Mouse (Mus musculus) gastrocnemius, postnatal 36 days (tissue): Measurements from ENCODE around the gene Sox12. TPM values are rescaled to one million over a fixed set of nuclear protein-coding genes. Genes with fewer than 3 reads are reported as not detected.
A peak's percentile ranks its signal among the peaks of the same experiment; 100 is the strongest.

Experiments used
- DNase-seq, 2 experiments: peaks; one replicate each; pipeline ENCODE4 v3.0.0; 2022
- intact Hi-C: fragments of 180-260 bp; cut with DNase I; formaldehyde crosslinking; loops from one replicate; pipeline ENCODE4 v1.15.1; 2025
- total RNA-seq, 2 experiments: library from RNA; stranded (reverse); gene quantifications; 2 replicates each; pipeline ENCODE4 v1.2.3; 2021

The Sox12 gene
- total RNA-seq, 2 experiments from 2014 or later = 1.4 to 1.5 TPM

DNA sequence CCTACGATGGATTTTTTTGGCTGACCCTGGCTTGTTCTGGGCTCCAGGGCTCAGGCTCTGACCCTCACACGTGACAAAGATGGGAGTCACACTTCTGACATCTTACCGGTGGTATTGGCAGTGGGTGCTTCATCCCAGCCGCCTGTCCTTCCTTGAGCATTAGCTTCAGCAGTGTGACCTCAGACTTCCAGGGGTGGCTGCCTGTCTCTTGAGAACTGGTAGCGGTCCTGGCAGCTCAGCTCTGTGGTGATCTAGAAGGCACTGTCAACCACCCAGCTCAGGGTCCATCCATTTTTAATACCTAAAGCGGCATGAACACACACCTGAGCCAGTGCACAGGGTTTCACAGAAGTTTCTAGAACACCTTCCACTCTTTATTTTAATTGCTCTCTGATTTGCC is 11.9 kb upstream of the Sox12 start:
- intact Hi-C loops = no loop called here
- DNase-seq = no peak

DNA sequence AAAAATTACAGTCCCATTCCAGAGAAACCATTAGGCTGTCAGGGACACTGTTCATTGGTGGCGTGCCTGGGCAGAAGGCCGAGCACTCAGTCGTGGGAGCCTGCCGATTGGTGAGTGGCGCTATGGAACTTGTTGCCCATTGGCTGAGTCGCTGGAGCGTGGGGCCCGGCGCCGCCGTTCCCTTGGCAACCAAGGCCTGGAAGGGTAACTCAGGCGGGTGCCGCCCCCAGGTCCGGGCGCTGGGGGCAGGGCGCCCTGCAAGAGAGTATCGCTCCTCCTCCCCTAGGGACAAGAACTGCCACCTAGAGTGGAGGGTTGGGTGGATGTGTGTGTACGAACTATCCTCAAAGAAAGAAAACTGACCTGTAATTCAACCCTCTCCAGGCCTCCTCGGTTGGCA is 8.3 kb upstream of the Sox12 start:
- peak; percentile 84 to 90 for DNase-seq
- intact Hi-C loops = no loop called here

DNA sequence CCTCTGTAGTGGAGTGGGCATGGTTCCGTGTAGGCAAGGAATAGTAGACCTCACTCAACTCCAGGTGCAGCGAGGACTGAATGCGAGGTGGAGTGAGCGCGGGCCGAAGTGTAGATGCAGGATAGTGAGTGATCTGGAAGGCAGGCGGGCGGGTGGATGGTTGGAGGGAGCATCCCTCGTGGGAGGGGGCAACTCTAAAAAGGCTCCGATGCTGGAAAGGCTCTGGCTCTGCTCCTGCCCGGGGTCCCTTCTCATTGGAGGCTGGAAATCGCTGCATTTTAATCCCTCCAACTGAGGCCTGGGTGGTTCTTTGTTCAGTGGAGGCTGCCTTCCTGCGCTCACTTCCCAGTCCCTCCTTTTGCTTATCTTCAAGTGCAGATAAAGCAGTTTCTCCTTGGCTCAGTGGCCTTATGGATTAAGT is 1.3 kb upstream of the Sox12 start:
- no peak for DNase-seq
- intact Hi-C loops = no loop called here

DNA sequence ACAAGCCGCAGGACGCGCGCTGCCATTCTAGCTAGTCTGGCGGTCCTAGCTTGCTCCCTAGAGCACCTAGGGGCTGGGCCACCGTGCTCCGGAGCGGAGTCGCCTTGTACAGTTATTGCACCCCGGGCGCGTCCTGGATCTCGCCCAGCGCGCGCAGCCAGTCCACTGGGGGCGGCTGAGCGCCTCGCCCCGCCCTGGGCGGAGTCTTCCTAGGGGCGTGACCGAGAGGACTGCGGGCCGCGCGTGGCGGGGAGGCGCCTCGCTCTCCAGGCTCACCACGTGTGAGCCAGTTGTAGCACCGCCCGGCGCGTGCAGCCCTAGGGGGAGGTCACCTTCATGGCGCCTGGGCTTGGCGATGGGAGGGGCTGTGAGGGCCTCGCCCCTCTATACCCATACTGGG is 828 bp upstream of the Sox12 start:
- intact Hi-C loops = no loop called here
- peak; percentile 86 to 88 for DNase-seq

DNA sequence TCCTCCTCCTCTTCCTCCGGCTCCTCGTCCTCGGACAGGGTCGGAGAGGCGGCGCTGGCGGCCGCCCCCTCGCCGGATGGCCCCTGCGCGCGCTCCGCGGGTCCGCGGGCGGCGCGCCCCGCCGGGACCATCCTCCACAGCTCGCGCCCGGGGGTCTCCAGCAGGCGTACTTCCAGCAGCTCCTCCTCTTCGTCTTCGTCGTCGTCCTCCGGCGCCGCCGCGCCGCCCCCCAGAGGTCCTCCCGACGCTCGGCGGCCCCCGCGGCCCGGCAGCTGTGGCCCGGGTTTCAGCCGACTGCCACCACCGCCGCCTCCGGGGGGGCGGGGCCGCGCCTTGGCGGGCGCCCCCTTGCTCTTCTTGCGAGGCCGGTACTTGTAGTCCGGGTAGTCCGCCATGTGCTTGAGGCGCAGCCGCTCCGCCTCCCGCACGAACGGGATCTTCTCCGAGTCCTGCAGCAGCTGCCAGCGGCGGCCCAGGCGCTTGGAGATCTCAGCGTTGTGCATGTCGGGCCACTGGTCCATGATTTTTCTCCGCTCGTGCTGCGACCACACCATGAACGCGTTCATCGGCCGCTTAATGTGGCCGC is 766 bp downstream of the Sox12 start:
- intact Hi-C loops = no loop called here
- peak; percentile 63 to 69 for DNase-seq

DNA sequence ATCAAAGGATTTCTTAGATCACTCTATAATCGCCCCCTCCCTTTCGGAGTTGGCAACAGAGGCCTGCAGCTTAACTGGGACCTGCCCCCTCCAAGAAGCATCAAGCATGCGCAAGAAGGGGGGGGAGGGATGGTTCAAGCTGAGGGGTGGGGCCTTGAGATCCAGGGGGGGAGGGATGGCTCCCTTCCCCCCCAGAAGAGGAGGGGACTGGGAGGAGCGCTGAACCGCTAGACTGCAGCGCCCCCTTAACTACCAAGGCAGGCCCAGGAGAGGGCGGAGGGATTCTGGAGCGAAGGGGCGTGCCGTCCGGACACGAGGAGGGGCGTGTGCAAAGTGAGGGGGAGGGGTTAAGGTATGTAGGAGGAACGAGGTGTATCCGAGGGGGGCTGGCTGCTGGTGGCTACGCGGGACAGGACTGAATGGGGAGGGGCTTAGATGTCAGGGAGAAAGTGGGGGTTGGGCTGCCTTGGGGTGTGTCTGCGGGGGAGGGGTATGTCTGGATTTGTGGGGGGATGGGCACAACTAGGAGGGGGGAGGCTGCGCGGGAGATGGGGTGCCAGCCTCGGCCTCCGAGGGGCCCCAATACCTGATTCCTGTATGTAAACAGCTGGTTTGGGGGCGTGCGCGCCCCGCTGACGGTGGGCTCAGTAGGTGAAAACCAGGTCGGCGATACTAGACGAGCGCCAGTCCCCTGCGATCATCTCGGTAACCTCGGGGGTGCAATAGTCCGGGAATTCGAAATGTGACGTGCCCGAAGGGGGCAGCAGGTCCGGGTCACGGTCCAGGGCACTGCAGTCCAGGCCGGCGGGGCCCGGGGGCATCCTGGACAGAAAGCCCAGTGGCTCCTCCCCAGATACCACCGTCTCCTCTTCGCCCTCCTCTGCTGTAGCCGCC is 1.5 kb downstream of the Sox12 start:
- intact Hi-C loops = no loop called here
- DNase-seq = peak; percentile 63 to 69

DNA sequence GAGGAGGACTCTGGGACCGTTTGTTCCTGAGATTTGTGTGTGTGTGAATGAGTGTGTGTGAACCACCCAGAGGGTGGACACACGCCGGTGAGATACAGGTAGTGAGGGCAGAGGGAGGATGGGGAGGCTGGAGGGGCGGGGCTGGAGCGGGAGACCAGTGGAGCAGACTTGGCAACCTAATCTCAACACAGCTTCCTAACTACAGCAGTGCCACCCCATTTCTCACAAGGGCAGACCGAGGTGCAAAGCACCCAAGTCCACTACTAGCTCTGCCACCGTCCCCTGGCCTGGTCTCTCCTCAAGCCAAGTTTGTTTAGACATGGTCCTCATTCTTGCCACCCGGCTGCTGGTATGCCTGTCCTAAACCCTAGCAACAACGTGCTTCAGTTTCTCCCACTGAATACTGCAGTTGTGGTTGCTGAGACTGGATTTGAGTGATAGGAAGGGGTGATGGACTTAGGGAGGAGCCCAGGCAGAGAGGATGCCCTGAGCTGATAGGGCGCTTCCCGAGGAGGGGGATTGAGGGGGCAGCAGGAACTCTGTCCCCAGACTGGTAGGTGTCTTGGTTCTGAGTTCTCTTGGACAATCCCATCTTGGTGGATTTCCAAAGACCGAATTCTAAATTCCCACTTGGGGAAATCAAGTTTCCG is 2.5 kb downstream of the Sox12 start:
- intact Hi-C loops = no loop called here
- no peak for DNase-seq

DNA sequence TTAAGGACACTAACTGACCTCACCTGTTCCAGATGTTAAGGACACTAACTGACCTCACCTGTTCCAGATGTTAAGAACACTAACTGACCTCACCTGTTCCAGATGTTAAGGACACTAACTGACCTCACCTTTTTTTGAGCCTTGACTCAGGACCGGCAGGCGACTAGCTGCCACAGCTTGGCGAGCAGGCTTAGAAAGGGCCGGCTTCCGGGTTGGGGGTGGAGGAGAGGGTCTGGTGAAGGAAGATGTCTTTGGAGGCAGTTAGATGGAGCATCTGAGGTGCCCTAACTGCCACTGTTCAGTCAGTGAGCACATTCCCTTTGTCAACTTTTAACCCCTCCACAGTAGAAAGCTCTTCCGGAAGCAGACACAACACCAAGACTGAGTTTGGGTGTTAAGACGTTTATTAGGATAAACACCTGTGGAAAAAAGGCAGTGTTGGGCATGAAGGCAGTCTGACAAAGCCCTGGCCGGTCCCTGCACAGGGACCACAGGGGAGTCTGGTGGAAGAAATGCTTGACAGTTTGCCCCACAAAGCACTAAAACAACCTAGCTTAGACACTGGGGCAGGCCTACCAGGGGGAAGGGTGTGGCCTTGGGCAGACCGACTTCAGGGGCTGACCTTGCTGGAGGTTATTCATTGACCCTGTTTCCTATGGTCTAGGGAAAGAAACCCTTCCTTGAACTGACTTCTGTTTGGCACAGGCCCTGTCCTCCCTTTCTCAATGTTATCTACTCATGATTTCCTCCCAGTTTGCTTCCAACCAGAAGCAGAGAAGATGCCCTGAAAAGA is 4.4 kb downstream of the Sox12 start:
- intact Hi-C loops = no loop called here

DNA sequence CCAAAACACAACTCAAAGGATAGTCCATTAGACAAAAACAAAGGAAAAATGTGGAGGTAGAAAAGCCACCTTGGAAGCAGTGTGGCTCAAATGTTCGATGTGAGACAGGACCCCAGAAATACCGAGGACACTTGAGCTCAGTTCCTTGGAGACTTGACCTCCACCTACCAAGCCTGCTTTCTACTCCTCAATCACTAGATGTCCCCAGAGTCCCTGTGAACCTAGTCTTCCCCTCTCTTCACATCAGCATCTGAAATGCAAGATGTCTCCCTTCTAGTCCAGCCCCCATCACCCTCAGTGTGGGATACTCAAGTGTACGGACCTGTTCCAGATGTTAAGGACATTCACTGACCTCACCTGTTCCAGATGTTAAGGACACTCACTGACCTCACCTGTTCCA is 5.1 kb downstream of the Sox12 start:
- no peak for DNase-seq
- intact Hi-C loops = loop anchor here (1.0 kb wide), 1 partner anchor 45 kb away; no protein-coding TSS in a partner anchor

More for the DNA sequence above, 4.4 kb downstream of the Sox12 start:
- DNase-seq = no peak

DNA sequence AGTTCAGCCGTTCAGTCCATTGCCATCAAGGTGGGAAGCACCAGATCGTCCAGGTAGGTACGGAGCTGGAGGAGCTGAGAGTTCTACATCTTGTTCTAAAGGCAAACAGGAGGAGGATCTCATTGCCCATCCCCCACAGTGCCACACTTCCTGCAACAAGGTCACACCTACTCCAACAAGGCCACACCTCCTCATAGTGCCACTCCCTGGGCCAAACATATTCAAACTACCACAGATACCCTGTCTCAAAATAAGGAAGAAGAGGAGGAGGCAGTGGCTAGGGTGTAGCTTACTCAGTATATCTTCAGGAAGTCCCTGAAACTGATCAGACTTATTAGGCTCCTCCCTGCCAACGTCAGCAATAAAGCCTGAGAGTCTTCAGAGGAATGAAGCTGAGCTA is 13.7 kb downstream of the Sox12 start:
- DNase-seq = no peak
- intact Hi-C loops = no loop called here

DNA sequence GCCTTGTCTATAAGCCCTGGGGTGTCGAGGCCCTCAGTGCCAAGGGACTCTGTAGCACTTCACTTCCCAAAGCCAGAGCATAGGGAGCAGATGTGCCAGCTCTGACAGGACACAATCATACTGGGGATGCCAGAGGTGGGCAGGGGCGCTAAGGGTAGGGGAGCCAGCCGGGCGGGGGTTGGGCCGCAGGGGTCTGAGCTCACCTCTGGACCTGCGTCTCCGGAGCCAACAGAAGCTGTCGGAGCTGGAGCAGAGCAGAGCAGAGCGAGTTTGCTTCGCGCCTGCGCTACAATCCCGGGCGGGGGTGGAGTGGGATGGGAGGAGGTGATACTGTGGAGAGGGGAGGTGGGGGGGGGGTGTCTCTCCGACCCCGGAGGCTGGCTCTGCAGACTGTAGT is 21.5 kb downstream of the Sox12 start, which contains the start of gene Nrsn2:
Gene Nrsn2, minus strand, starts transcription at position 294 of the 397 bp plus-strand sequence.
- no peak for DNase-seq
- intact Hi-C loops = no loop called here

DNA sequence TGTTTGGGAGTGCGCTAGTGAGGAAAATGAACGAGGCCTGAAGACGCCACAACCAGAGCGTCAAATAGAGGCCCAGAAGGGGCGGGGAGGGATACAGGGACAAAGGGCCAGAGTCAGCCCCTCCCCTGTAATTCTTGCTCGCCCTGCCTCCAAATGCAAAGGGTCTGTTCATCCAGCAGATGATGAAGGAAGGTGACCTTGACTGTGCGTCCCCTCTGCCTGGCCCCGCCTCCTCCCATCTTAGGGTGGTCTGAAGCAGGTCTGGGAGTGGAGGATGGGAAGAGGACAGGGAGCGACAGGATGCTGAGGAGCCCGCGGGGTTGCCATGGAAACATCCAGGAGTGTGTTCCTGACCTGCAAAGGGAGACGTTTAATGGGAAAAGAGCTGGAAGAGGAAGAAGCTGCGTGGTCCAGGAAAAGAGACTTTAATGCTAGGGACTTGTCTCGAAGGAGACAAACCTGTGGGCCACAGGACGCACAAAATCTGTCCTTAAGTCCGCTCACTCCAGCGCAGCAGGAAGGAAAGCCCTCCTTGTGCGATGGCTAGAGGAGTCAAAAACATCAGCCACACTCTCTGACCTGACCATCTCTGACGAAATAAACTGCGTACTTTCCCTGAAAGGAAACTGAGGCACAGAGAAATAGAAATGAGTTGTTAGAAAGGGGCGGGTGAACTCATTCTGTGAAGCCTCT is 22.1 kb downstream of the Sox12 start:
- intact Hi-C loops = no loop called here
- no peak for DNase-seq

DNA sequence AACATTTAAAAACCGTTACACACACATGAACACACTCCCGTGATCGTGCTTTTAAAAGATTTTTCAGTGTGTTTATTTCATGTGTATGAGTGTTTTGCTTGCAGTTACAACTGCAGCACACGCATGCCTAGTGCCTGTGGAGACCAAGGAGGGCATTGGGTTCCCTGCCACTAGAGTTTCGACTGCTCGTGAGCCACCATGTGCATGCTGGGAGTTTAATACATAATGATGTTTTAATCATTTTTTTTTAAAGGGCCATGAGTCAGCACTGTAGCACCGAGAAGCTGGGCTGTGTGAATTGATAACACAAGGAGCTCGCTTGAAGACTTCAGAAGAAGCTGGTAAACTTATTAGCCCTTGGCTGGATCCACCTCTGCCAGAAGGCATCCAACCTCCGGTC is 24.3 kb downstream of the Sox12 start:
- intact Hi-C loops = no loop called here
- no peak for DNase-seq

DNA sequence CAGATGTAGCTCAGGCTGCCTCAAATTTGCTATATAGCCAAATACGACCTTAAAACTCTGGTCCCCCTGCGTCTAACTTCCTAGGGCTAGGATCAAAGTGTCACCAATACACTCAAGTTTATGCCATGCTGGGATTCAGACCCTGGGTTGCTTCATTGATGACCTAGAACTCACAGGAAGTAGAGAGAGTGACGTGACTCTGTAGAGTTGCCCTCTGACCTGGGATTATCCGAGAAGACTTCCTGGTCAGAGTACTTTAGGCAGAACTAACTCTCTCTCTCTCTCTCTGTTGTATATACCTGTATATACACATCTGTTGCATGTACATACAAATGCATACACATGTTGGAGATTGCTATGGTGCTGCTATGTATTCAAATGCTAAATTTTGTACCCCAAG is 25.2 kb downstream of the Sox12 start:
- no peak for DNase-seq
- intact Hi-C loops = no loop called here

DNA sequence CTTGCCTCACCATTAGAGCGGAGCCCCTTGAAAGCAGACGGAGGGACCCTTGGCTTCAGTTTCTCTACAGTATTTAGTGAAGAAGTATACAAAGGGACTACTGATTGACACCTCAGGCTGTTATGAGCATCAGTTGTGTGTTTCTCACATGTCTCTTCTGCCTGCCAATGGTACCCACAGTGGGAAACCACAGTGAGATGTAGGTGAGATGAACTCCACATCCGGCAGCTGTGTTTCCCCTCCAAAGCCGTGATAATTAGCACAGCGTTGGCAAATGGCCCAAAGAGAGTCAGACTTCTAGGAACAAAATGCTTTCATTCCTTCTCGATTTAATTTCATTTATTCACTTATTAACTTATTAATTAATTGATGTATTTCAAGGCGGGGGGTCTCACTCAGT is 25.8 kb downstream of the Sox12 start:
- intact Hi-C loops = no loop called here
- DNase-seq = no peak

DNA sequence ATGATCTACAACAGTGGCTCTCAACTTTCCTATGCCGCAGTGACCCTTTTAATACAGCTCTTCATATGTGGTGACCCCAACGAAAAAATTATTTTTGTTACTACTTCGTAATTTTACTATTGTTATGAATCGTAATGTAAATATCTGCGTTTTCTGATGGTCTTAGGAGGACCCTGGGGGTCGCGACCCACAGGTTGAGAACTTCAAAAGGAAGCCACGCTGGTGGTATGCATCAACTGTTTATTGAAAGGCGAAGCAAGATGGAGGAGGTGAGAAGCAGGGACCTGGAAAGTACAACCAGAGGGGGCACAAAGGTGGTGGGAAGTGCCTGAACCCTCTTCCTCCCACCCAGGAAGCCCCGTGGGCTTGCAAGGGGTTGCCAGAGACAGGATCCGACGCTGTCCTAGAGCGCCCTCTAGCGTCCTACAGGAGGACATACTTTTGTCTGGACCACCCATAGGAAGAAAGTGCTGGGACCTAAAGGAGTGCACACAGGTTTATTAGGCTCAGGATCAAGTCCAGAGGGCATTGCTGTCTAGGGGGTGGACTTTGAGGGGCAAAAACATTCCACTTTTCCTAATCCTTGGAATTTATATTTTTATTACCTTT is 29.2 kb downstream of the Sox12 start:
- intact Hi-C loops = loop anchor here (5.0 kb wide), 1 partner anchor 256 kb away; no protein-coding TSS in a partner anchor
- DNase-seq = no peak

DNA sequence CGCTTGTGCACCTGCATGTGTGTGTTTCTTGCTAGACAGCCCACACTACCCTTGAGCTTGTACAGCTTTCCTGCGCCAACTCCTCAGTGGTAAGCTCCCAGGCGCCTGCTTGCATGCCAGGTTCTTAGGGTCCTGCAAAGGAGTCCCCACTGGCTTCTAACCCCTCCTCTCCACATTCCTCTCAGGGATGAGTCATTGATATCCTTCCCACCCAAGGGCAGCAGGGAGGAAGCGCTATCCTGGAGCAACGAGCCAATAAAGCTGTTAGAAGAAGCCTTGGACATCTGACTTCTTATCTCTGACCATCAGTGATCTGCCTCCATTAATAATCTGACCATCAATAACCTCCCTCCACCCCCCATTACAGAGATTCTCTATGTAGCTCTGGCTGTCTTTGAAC is 29.9 kb downstream of the Sox12 start:
- intact Hi-C loops = loop anchor here (5.0 kb wide), 1 partner anchor 256 kb away; no protein-coding TSS in a partner anchor
- DNase-seq = no peak

DNA sequence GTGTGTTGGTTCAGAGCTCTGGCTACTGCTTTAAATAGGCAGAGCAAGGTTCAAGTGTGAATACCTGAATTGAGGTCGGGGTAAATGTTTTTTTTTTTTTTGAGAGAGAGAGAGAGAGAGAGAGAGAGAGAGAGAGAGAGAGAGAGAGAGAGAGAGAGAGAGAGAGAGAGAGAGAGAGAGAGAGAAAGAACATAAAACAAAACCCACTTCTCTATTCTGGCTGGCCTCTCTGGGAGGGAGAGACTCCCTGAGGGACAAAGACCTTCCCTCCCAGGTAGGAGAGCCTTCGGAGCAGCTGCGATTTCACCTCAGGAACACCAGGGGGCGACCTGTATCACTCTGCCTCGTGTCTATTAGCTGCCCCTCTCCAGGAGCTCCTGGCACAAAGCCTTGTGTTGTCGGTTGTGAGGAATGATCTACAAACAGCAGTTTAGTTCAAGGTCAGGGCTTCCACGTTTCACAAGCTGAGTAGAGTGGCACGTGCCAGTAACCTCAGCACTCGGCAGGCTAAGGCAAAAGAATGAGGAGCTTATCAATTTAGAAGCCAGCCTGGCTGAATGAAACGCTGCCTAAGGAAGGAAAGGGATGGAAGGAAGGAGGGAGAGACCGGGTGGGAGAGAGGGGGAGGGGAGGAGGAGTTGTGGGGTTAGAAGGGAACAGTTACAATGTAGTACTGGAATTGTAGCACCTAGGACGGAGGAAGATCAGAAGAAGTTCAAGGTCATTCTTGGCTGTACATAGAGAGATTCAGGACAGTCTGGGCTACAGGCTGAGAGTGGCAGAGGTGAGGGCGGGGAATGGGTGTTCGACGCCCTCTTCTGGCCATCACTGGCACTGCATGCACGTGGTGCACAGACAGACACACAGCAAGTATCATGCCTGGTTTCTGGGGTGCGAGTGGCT is 34.4 kb downstream of the Sox12 start:
- DNase-seq = peak; percentile 43 to 52
- intact Hi-C loops = no loop called here

DNA sequence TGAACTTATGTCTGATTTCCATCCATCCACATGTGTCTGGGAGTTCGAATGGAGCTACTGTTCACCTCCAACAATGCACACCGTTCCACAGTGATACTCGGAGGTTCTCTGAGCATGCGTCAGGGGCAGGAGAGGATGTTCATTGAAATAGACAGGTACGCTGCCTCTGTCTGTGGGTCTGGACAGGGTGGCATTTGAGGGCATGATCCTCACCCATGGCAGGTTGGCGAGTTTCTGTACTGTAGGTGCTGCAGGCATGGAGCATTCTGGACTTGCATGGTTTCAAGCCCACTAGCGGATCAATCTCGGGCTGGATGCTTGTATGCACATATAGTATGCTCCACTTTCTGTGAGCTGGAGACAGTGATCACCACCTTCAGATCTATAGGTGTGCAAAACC is 36.7 kb downstream of the Sox12 start:
- DNase-seq = no peak
- intact Hi-C loops = no loop called here
